Mouse (Mus musculus) forebrain, embryonic 12.5 days (tissue): ENCODE data around the gene Negr1. TPM values are rescaled to one million over a fixed set of nuclear protein-coding genes. Genes with fewer than 3 reads are reported as not detected.

Experiments used
- ATAC-seq: fragments of 200-750 bp; cut with Nextera tagmentation; 2 replicates; pipeline ENCODE4 v1.8.0; 2017; ENCODE audit warnings: moderate TSS enrichment; ENCODE audit not compliant: low FRiP score
- H3K27ac ChIP-seq: fragments of 300-500 bp; sonication (generic); 2 replicates; pipeline ENCODE4 v1.5.1; 2016; ENCODE audit warnings: mild to moderate bottlenecking
- H3K27me3 ChIP-seq: fragments of 300-500 bp; sonication (generic); 2 replicates; pipeline ENCODE4 v1.6.1; 2016; ENCODE audit warnings: mild to moderate bottlenecking
- H3K36me3 ChIP-seq: fragments of 300-500 bp; sonication (generic); replicated peaks from 2 replicates; pipeline ENCODE4 v1.6.1; 2016; ENCODE audit warnings: mild to moderate bottlenecking
- H3K4me1 ChIP-seq: fragments of 300-500 bp; sonication (generic); 2 replicates; pipeline ENCODE4 v1.6.1; 2016
- H3K4me2 ChIP-seq: fragments of 300-500 bp; sonication (generic); 2 replicates; pipeline ENCODE4 v1.6.1; 2016; ENCODE audit warnings: mild to moderate bottlenecking, moderate library complexity
- H3K4me3 ChIP-seq: fragments of 300-500 bp; sonication (generic); replicated peaks from 2 replicates; pipeline ENCODE4 v1.5.1; 2016; ENCODE audit warnings: mild to moderate bottlenecking
- H3K9ac ChIP-seq: fragments of 300-500 bp; sonication (generic); 2 replicates; pipeline ENCODE4 v1.6.1; 2016; ENCODE audit warnings: mild to moderate bottlenecking
- H3K9me3 ChIP-seq: fragments of 300-500 bp; sonication (generic); 2 replicates; pipeline ENCODE4 v1.6.1; 2016
- whole genome bisulfite sequencing: fragments of 180-500 bp; shearing (Covaris S2); methylation state at CpG from one replicate; pipeline ENCODE4 v1.1.7; 2016; 5-methylcytosine and 5-hydroxymethylcytosine counted together
- polyA plus RNA-seq: library from polyadenylated mRNA; unstranded; fragments of >200 nt; fragmentation: Nextera tagmentation; extraction: Ambion mirVana; gene quantifications from 2 replicates; pipeline ENCODE4 v1.2.1, GENCODE M21; 2016

Negr1 gene
- polyA plus RNA-seq, 1 experiment from 2014 or later = 16.2 TPM

DNA sequence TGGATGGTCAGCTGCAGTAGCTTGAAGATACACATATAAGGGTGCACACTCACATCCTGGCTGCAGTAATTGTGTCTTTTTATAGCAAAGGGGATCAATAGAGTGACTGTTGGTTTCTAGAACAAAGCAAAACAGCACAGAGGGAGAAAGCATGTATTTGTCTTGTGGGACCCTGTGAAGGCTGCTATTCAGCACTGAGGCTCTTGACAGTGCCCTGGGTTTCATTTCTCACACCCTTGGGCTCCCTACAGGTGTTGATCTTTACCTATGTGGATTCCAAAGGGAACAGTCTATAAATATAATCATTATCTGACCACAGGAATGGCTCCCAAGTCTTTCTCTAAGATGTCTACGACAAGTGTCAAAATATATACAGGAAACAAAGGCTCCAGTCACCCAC lies 693.9 kb downstream of the Negr1 start:
- no peak overlapping the region for H3K4me2 ChIP-seq
- no peaks in the 10 kb centered on the region for H3K36me3 ChIP-seq
- no peak overlapping the region for H3K4me3 ChIP-seq
- H3K4me1 ChIP-seq = peaks cover 11% of the 10 kb centered on the region
- no peak overlapping the region for H3K27ac ChIP-seq
- ATAC-seq = no peak
- H3K9ac ChIP-seq = no peak overlapping the region
- WGBS = 30% methylated on average over 1 of the region's 1 CpGs
- no peaks in the 10 kb centered on the region for H3K9me3 ChIP-seq
- H3K27me3 ChIP-seq = no peaks in the 10 kb centered on the region

DNA sequence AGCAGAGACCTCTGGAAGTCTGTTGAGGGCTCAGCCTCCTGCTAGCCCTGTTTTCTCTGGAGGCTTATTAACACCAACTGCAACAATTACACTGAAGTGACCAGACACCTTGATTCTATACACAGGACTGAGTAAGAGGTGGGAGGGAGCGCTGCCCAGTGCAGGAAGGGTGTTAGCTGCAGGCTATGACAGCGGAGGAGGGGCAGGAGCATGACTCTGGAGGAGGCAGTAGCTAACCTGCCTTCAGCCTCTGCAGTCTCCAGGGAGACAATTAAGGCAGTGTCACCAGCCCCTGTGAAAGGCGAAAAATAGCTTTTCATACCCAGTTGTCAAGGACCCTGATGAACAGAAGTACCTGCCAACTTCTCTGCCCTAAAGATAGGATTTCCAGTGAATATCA lies 694.3 kb downstream of the Negr1 start:
- peak; percentile 60; the same call in 1 of the 2 replicates for ATAC-seq
- Histone ChIP-seq H3K9ac (no peak overlapping the region), H3K4me2 (no peak overlapping the region), H3K4me3 (no peak overlapping the region), H3K4me1 (peaks cover 11% of the 10 kb centered on the region), H3K36me3 (no peaks in the 10 kb centered on the region), H3K27me3 (no peaks in the 10 kb centered on the region), H3K9me3 (no peaks in the 10 kb centered on the region), H3K27ac (no peak overlapping the region)
- WGBS = 21% methylated on average over 3 of the region's 3 CpGs

DNA sequence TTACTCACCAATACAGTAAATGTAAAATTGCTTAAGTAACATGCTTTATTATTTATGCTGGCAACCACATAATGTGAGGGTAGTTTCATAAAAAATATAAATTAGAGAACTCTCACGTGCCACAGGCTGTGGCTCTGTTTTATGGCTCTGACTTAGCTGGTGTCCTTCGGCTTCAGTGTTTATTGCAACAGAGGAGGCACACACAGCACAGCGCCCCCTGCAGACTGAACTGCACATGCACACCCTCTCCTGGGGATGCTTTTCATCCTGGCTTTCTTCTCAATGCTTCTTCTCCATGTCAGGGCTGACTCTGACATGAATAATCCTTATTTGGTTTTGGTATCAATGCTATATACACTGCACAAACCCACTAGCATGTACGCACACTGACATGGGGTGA lies 707.1 kb downstream of the Negr1 start:
- no peaks in the 10 kb centered on the region for H3K36me3 ChIP-seq
- H3K9ac ChIP-seq = no peak overlapping the region
- WGBS = 69% methylated on average over 4 of the region's 4 CpGs
- H3K4me3 ChIP-seq = no peak overlapping the region
- no peak for ATAC-seq
- H3K9me3 ChIP-seq = no peaks in the 10 kb centered on the region
- no peak overlapping the region for H3K4me2 ChIP-seq
- no peaks in the 10 kb centered on the region for H3K27me3 ChIP-seq
- H3K4me1 ChIP-seq = no peaks in the 10 kb centered on the region
- no peak overlapping the region for H3K27ac ChIP-seq

DNA sequence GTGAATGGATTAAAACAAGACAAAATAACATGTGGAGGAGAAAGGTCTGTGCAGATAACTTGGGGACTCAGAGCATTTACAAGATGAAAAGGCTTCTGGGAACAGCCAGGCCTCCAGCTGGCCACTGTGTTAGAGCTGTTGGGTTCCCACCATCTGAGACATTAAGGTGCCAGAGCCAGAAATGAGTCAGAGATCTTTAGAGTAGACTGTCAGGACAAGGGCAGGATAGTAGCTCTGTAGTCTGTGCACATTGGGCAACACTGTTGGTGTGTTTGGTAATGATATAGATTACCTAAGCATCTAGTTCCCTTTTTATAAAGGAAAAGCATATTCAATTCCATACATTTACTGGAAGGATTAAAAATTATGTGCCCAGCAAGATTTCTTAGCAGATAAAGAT lies 710.8 kb downstream of the Negr1 start:
- no peak for ATAC-seq
- Histone ChIP-seq H3K4me2 (no peak overlapping the region), H3K27ac (no peak overlapping the region)

DNA sequence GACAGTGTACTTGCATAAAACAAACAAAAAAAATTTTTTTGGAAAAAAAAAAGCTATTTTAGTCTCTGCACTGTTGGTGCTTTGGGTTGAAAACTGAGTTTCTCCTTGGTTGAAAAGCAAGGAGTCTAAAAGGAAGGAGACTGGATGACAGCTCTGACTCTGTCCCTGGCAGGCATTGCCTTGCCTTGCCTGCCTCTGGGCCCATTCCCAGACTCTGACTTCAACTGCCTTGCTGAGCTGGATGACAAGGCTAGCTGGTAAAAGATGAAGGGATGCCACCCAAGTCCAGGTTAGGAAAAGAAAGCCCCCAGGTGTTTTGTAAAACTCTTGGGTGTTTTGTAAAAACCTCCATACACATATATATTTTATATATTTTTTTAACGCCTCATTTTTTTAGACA lies 712.5 kb downstream of the Negr1 start:
- H3K4me3 ChIP-seq = no peak overlapping the region
- WGBS = 67% methylated on average over 1 of the region's 1 CpGs

More for the DNA sequence above, 710.8 kb downstream of the Negr1 start:
- Histone ChIP-seq H3K27me3 (no peaks in the 10 kb centered on the region), H3K4me1 (no peaks in the 10 kb centered on the region), H3K9me3 (no peaks in the 10 kb centered on the region), H3K36me3 (no peaks in the 10 kb centered on the region), H3K9ac (no peak overlapping the region), H3K4me3 (no peak overlapping the region)

DNA sequence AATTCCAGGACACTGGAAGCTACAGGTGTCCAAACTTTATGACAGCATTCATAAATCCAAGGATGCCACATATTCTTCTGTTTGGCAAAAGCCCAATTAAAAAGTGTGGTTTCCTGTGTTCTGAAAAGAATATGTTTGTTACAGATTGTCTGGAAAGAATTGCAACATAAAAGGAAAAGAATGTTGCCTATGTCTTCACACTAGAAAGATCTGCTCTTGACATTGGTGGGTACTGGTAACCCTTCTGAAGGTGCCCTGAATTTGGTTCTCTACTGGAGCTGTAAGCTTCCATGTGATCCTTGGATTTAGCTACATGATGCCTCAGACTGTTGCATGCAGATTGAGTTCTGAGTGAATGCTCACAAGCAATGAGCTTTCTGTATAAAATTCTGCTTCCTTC lies 718.1 kb downstream of the Negr1 start:
- Histone ChIP-seq H3K4me3 (no peak overlapping the region), H3K9me3 (no peaks in the 10 kb centered on the region), H3K36me3 (no peaks in the 10 kb centered on the region), H3K4me1 (no peaks in the 10 kb centered on the region), H3K9ac (no peak overlapping the region), H3K27me3 (no peaks in the 10 kb centered on the region), H3K27ac (no peak overlapping the region), H3K4me2 (no peak overlapping the region)
- ATAC-seq = no peak

More for the DNA sequence above, 712.5 kb downstream of the Negr1 start:
- no peaks in the 10 kb centered on the region for H3K4me1 ChIP-seq
- H3K27ac ChIP-seq = no peak overlapping the region
- no peak overlapping the region for H3K4me2 ChIP-seq
- no peak overlapping the region for H3K9ac ChIP-seq
- no peak for ATAC-seq
- no peaks in the 10 kb centered on the region for H3K9me3 ChIP-seq
- H3K36me3 ChIP-seq = no peaks in the 10 kb centered on the region
- no peaks in the 10 kb centered on the region for H3K27me3 ChIP-seq

DNA sequence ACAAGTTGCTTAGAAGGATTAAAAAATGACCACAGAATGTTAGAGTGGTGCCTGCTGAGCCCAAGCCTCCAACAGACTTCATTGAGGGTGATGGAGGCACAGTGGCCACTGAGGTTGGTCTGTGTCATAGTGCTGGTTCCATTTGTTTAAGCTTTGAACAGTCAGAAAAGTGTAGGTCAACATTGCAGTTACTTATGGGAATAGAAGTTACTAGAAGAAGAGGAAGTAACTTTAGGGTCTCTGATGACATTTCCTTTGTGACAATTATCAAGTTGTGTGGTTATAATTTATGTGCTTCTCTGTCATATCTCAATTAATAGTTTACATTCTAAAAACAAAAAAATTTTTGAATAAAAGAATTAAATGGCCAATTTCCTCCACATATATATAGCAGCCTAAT lies 719.7 kb downstream of the Negr1 start:
- no peak for ATAC-seq
- no peak overlapping the region for H3K4me2 ChIP-seq
- H3K9ac ChIP-seq = no peak overlapping the region
- H3K4me3 ChIP-seq = no peak overlapping the region
- no peaks in the 10 kb centered on the region for H3K4me1 ChIP-seq
- no peak overlapping the region for H3K27ac ChIP-seq
- no peaks in the 10 kb centered on the region for H3K9me3 ChIP-seq
- H3K36me3 ChIP-seq = no peaks in the 10 kb centered on the region
- no peaks in the 10 kb centered on the region for H3K27me3 ChIP-seq

DNA sequence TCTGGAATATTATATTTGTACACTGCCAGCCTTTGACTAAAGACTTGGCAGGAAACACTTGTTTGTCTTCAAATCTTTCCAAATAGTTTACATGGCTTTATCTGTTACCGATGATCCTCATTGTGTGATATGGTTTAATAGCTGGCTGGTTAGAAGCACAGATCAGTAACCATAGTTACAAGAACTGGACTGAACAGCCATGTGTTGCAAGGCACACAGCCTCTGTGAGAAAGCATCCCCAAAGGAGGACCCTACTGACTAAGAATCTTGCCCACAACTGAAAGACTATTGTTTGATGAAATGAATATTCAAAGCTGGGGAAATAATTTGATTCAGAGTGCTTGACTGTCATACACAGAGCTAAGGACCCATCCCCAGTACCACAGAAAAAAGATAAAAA lies 729.7 kb downstream of the Negr1 start:
- Histone ChIP-seq H3K9ac (no peak overlapping the region), H3K9me3 (no peaks in the 10 kb centered on the region), H3K27me3 (no peaks in the 10 kb centered on the region), H3K4me3 (no peak overlapping the region), H3K36me3 (no peaks in the 10 kb centered on the region), H3K4me2 (no peak overlapping the region), H3K4me1 (peaks cover 6% of the 10 kb centered on the region; the same call in 1 of the 2 replicates), H3K27ac (no peak overlapping the region)
- ATAC-seq = peak; percentile 75; the same call in 1 of the 2 replicates
- WGBS = 60% methylated on average over 1 of the region's 1 CpGs

DNA sequence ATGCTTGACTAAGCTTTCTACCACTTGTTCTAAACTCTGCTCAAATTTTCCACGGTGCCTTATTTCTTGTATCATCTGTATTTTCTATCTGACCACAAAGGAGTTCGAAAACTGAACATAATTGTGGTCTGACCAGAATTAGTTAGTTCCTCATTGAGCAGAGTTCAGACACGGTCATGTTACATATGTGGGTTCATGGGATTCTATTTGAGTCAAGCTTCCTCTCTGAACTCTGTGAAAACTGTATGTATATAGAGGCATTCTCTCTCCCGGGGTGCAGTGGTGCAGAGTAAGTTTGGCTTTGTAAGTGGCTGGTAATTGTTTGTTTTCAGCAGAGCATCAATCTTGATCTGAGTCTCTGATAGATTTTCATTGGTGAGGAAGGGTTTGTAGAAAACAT lies 735.6 kb downstream of the Negr1 start:
- H3K4me2 ChIP-seq = no peak overlapping the region
- H3K4me1 ChIP-seq = peaks cover 6% of the 10 kb centered on the region; the same call in 1 of the 2 replicates
- no peak overlapping the region for H3K9ac ChIP-seq
- H3K36me3 ChIP-seq = no peaks in the 10 kb centered on the region
- WGBS = 52% methylated on average over 4 of the region's 4 CpGs
- ATAC-seq = no peak
- H3K9me3 ChIP-seq = no peaks in the 10 kb centered on the region
- no peak overlapping the region for H3K4me3 ChIP-seq
- H3K27ac ChIP-seq = no peak overlapping the region
- H3K27me3 ChIP-seq = no peaks in the 10 kb centered on the region

DNA sequence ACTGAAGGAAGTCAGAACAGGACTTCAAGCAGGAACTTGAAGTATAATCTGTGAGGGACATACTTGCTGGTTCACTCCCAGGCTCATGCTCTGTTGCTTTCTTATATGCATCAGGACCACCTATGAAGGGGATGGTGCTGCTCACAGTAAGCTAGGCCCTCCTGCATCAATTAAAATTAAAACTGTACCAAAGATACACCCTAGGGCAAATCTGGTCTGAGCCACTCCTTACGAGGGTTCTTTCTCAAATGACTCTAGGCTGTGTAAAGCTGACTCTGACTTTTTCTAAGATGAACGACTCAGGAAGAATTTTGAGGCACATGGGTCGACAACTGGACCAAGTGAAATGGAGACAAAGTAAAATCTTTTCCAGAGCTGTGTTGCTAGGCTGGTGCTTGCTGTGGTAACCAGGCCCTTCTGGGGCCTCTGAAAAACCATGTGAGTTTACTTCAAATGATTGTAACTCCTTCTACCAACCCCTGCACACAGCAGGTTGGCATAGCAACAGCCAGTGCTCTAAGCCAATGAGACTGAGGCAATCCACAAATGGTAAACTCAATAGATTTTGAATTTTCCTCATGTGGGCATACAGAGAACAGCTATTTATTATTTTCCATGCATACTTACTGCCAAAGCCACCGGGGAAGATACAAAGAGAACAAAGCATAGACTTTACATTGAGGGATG lies 742.0 kb downstream of the Negr1 start:
- ATAC-seq = no peak
- 83% methylated on average over 4 of the region's 4 CpGs for WGBS
- no peaks in the 10 kb centered on the region for H3K36me3 ChIP-seq
- no peaks in the 10 kb centered on the region for H3K9me3 ChIP-seq
- H3K27ac ChIP-seq = no peak overlapping the region
- H3K27me3 ChIP-seq = no peaks in the 10 kb centered on the region
- H3K4me1 ChIP-seq = no peaks in the 10 kb centered on the region
- H3K4me3 ChIP-seq = no peak overlapping the region
- H3K4me2 ChIP-seq = no peak overlapping the region
- H3K9ac ChIP-seq = no peak overlapping the region

DNA sequence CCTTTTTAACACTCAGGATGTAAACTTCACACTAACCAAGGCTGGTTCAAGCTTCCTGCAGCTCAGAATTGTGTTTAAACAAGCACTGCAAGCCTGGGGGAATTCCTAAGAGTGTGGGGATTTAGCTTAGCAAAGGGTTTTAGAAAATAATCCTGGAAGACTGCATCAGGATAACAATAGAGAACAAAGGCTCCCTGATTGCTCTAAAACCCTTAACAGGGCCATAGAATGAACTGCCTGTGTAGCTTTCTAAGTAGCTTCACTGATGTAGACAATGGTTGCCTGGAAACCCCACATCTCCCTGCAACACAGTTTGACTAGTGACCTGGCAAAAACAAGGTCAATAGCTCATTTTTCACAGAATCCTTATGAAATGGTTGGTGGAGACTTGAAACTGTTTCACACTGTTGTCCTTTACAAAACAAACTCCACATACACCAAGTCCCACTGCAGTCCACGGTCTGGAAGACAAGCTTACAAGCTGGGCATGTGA lies 759.5 kb downstream of the Negr1 start:
- Histone ChIP-seq H3K4me2 (peak overlapping the region; percentile 13; the same call in 1 of the 2 replicates), H3K9ac (no peak overlapping the region), H3K27me3 (peaks cover 20% of the 10 kb centered on the region), H3K36me3 (no peaks in the 10 kb centered on the region), H3K9me3 (no peaks in the 10 kb centered on the region), H3K27ac (peak overlapping the region; percentile 62; the same call in 1 of the 2 replicates), H3K4me1 (peaks cover 25% of the 10 kb centered on the region), H3K4me3 (no peak overlapping the region)
- WGBS = 0% methylated on average over 1 of the region's 1 CpGs
- ATAC-seq = peak; percentile 89

DNA sequence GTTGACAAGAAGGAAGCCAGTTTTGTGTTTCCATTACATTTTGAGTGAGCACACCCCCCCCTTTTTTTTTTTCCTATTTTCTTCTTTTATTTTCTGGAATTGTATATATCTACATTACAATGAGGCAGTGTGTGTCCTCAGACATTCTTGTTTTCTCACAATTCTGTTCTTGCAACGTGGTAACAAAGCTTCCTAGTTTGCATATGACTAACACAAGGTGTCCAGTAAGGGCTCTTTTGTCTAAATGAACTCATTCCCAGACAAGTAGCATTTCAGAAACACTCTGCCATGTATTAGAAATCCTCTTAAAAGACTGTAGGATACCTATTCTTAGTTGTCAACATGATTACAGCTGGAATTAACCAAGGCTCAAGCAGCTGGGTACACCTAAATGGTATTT lies 760.2 kb downstream of the Negr1 start:
- Histone ChIP-seq H3K27me3 (peaks cover 20% of the 10 kb centered on the region), H3K4me1 (peaks cover 25% of the 10 kb centered on the region), H3K9me3 (no peaks in the 10 kb centered on the region), H3K4me2 (no peak overlapping the region), H3K27ac (peak overlapping the region; percentile 62; the same call in 1 of the 2 replicates), H3K4me3 (no peak overlapping the region), H3K9ac (no peak overlapping the region), H3K36me3 (no peaks in the 10 kb centered on the region)
- 3% methylated on average over 1 of the region's 1 CpGs for WGBS
- ATAC-seq = peak; percentile 63

DNA sequence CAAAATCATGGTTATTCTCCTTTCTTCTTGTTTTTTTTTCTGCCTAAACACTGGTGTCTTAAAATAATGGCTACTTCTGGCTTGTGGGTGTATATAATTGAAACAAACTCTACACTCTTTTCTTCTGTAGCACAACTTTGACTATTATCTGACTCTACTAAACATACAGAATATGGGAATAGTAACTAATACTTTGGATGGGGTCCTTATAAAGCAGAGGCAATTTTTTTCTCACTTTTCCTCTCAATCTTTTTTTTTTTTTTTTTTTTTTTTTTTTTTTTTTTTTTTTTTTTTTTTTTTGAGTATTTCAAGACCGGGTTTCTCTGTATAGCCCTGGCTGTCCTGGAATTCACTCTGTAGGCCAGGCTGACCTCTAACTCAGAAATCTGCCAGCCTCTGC lies 772.6 kb downstream of the Negr1 start:
- Histone ChIP-seq H3K27me3 (no peaks in the 10 kb centered on the region), H3K27ac (no peak overlapping the region), H3K9me3 (no peaks in the 10 kb centered on the region), H3K36me3 (no peaks in the 10 kb centered on the region), H3K4me2 (no peak overlapping the region), H3K4me3 (no peak overlapping the region), H3K9ac (no peak overlapping the region), H3K4me1 (no peaks in the 10 kb centered on the region)
- WGBS = 88% methylated on average over 1 of the region's 1 CpGs
- no peak for ATAC-seq
